Mouse (Mus musculus): Measurements from ENCODE around the gene Farp1. TPM values are rescaled to one million over a fixed set of nuclear protein-coding genes. Genes with fewer than 3 reads are reported as not detected.

Gene Farp1
- total and polyA plus RNA-seq, 3 experiments = 0.01 to 0.27 TPM; not detected in 1

- TF ChIP-seq CTCF (IDR thresholded peaks at IDR 0.05; ENCODE audit: low read depth, low read length) (no peak), GATA1 (IDR thresholded peaks at IDR 0.05; ENCODE audit: borderline replicate concordance, low read length) (no peak), GATA2 (IDR thresholded peaks at IDR 0.05; ENCODE audit: borderline replicate concordance, low read depth, low read length) (no peak), TAL1 (conservative IDR thresholded peaks at IDR 0.05; ENCODE audit: low read depth, low read length) (no peak), POLR2AphosphoS5 (IDR thresholded peaks at IDR 0.05; ENCODE audit: insufficient replicate concordance, low read depth, low read length) (no peak)
- H3K9me3 ChIP-seq (replicated peaks) = peaks cover 51% of the 10 kb centered on the region
- ATAC-seq (ENCODE audit: extremely low read depth, insufficient number of reproducible peaks, low FRiP score, poor library complexity, severe bottlenecking) (no peak), DNase-seq (ENCODE audit: low spot score) (no peak)
- H3K4me3 ChIP-seq (ENCODE audit: low read depth, low read length) = no peak overlapping the region
- H3K4me1 ChIP-seq (ENCODE audit: insufficient read depth, low read depth, low read length) = no peaks in the 10 kb centered on the region
- H3K36me3 ChIP-seq (replicated peaks) = no peaks in the 10 kb centered on the region
- H3K27me3 ChIP-seq (ENCODE audit: insufficient read depth, low read length) = no peaks in the 10 kb centered on the region
Measured at GRCm38 (mm10) chr14:121191739-121192138, 156.7 kb downstream of the Farp1 start.

GRCm38 (mm10) chr14:121192394-121192793, 157.4 kb downstream of the Farp1 start:
- no peak for ATAC-seq (ENCODE audit: extremely low read depth, insufficient number of reproducible peaks, low FRiP score, poor library complexity, severe bottlenecking)
- H3K36me3 ChIP-seq (replicated peaks) = no peaks in the 10 kb centered on the region
- no peak overlapping the region for H3K4me3 ChIP-seq (ENCODE audit: low read depth, low read length)
- H3K27me3 ChIP-seq (ENCODE audit: insufficient read depth, low read length) = no peaks in the 10 kb centered on the region
- DNase-seq (ENCODE audit: low spot score) = no peak
- no peak for TF ChIP-seq POLR2AphosphoS5 (IDR thresholded peaks at IDR 0.05; ENCODE audit: insufficient replicate concordance, low read depth, low read length)
- TF ChIP-seq CTCF (IDR thresholded peaks at IDR 0.05; ENCODE audit: low read depth, low read length) = no peak
- TF ChIP-seq GATA2 (IDR thresholded peaks at IDR 0.05; ENCODE audit: borderline replicate concordance, low read depth, low read length) = no peak
- TF ChIP-seq TAL1 (conservative IDR thresholded peaks at IDR 0.05; ENCODE audit: low read depth, low read length) = no peak
- no peak for TF ChIP-seq GATA1 (IDR thresholded peaks at IDR 0.05; ENCODE audit: borderline replicate concordance, low read length)
- H3K4me1 ChIP-seq (ENCODE audit: insufficient read depth, low read depth, low read length) = no peaks in the 10 kb centered on the region
- peaks cover 50% of the 10 kb centered on the region for H3K9me3 ChIP-seq (replicated peaks)

- Histone ChIP-seq H3K27me3 (ENCODE audit: insufficient read depth, low read length) (no peaks in the 10 kb centered on the region), H3K36me3 (replicated peaks) (no peaks in the 10 kb centered on the region), H3K4me1 (ENCODE audit: insufficient read depth, low read depth, low read length) (no peaks in the 10 kb centered on the region), H3K9me3 (replicated peaks) (peaks cover 53% of the 10 kb centered on the region), H3K4me3 (ENCODE audit: low read depth, low read length) (no peak overlapping the region)
- no peak for TF ChIP-seq POLR2AphosphoS5 (IDR thresholded peaks at IDR 0.05; ENCODE audit: insufficient replicate concordance, low read depth, low read length)
- TF ChIP-seq CTCF (IDR thresholded peaks at IDR 0.05; ENCODE audit: low read depth, low read length) = no peak
- TF ChIP-seq GATA2 (IDR thresholded peaks at IDR 0.05; ENCODE audit: borderline replicate concordance, low read depth, low read length) = no peak
- TF ChIP-seq GATA1 (IDR thresholded peaks at IDR 0.05; ENCODE audit: borderline replicate concordance, low read length) = no peak
- no peak for TF ChIP-seq TAL1 (conservative IDR thresholded peaks at IDR 0.05; ENCODE audit: low read depth, low read length)
- no peak for ATAC-seq (ENCODE audit: extremely low read depth, insufficient number of reproducible peaks, low FRiP score, poor library complexity, severe bottlenecking)
- no peak for DNase-seq (ENCODE audit: low spot score)
Measured at GRCm38 (mm10) chr14:121193981-121194380, 159.0 kb downstream of the Farp1 start.

GRCm38 (mm10) chr14:121198915-121199572, 164.0 kb downstream of the Farp1 start:
- Histone ChIP-seq H3K27me3 (ENCODE audit: insufficient read depth, low read length) (no peaks in the 10 kb centered on the region), H3K36me3 (replicated peaks) (no peaks in the 10 kb centered on the region), H3K9me3 (replicated peaks) (peaks cover 42% of the 10 kb centered on the region), H3K4me3 (ENCODE audit: low read depth, low read length) (no peak overlapping the region), H3K4me1 (ENCODE audit: insufficient read depth, low read depth, low read length) (no peaks in the 10 kb centered on the region)
- no peak for ATAC-seq (ENCODE audit: extremely low read depth, insufficient number of reproducible peaks, low FRiP score, poor library complexity, severe bottlenecking)
- no peak for TF ChIP-seq GATA2 (IDR thresholded peaks at IDR 0.05; ENCODE audit: borderline replicate concordance, low read depth, low read length)
- no peak for DNase-seq (ENCODE audit: low spot score)

GRCm38 (mm10) chr14:121199789-121200188, 164.8 kb downstream of the Farp1 start:
- TF ChIP-seq GATA1 (IDR thresholded peaks at IDR 0.05; ENCODE audit: borderline replicate concordance, low read length) (no peak), CTCF (IDR thresholded peaks at IDR 0.05; ENCODE audit: low read depth, low read length) (no peak), TAL1 (conservative IDR thresholded peaks at IDR 0.05; ENCODE audit: low read depth, low read length) (no peak), GATA2 (IDR thresholded peaks at IDR 0.05; ENCODE audit: borderline replicate concordance, low read depth, low read length) (no peak), POLR2AphosphoS5 (IDR thresholded peaks at IDR 0.05; ENCODE audit: insufficient replicate concordance, low read depth, low read length) (no peak)
- Histone ChIP-seq H3K36me3 (replicated peaks) (no peaks in the 10 kb centered on the region), H3K4me1 (ENCODE audit: insufficient read depth, low read depth, low read length) (no peaks in the 10 kb centered on the region), H3K27me3 (ENCODE audit: insufficient read depth, low read length) (no peaks in the 10 kb centered on the region), H3K9me3 (replicated peaks) (peaks cover 37% of the 10 kb centered on the region), H3K4me3 (ENCODE audit: low read depth, low read length) (no peak overlapping the region; the same call in 1 of the 2 replicates)
- ATAC-seq (ENCODE audit: extremely low read depth, insufficient number of reproducible peaks, low FRiP score, poor library complexity, severe bottlenecking) (no peak), DNase-seq (ENCODE audit: low spot score) (no peak)

- no peaks in the 10 kb centered on the region for H3K36me3 ChIP-seq (replicated peaks)
- no peak overlapping the region for H3K4me3 ChIP-seq (ENCODE audit: low read depth, low read length)
- ATAC-seq (ENCODE audit: extremely low read depth, insufficient number of reproducible peaks, low FRiP score, poor library complexity, severe bottlenecking) = no peak
- H3K4me1 ChIP-seq (ENCODE audit: insufficient read depth, low read depth, low read length) = no peaks in the 10 kb centered on the region
- H3K27me3 ChIP-seq (ENCODE audit: insufficient read depth, low read length) = no peaks in the 10 kb centered on the region
- H3K9me3 ChIP-seq (replicated peaks) = peaks cover 34% of the 10 kb centered on the region
- DNase-seq (ENCODE audit: low spot score) = no peak
- TF ChIP-seq POLR2AphosphoS5 (IDR thresholded peaks at IDR 0.05; ENCODE audit: insufficient replicate concordance, low read depth, low read length) = no peak
Measured at GRCm38 (mm10) chr14:121200353-121200752, 165.4 kb downstream of the Farp1 start.

- no peak for DNase-seq (ENCODE audit: low spot score)
- peaks cover 33% of the 10 kb centered on the region for H3K9me3 ChIP-seq (replicated peaks)
- H3K27me3 ChIP-seq (ENCODE audit: insufficient read depth, low read length) = no peaks in the 10 kb centered on the region
- H3K4me1 ChIP-seq (ENCODE audit: insufficient read depth, low read depth, low read length) = no peaks in the 10 kb centered on the region
- TF ChIP-seq GATA1 (IDR thresholded peaks at IDR 0.05; ENCODE audit: borderline replicate concordance, low read length) (no peak), TAL1 (conservative IDR thresholded peaks at IDR 0.05; ENCODE audit: low read depth, low read length) (no peak), CTCF (IDR thresholded peaks at IDR 0.05; ENCODE audit: low read depth, low read length) (no peak), GATA2 (IDR thresholded peaks at IDR 0.05; ENCODE audit: borderline replicate concordance, low read depth, low read length) (no peak), POLR2AphosphoS5 (IDR thresholded peaks at IDR 0.05; ENCODE audit: insufficient replicate concordance, low read depth, low read length) (no peak)
- no peaks in the 10 kb centered on the region for H3K36me3 ChIP-seq (replicated peaks)
- no peak overlapping the region for H3K4me3 ChIP-seq (ENCODE audit: low read depth, low read length)
- ATAC-seq (ENCODE audit: extremely low read depth, insufficient number of reproducible peaks, low FRiP score, poor library complexity, severe bottlenecking) = no peak
Measured at GRCm38 (mm10) chr14:121201178-121201577, 166.2 kb downstream of the Farp1 start.

Measured in G1E (cell line).